Mouse (Mus musculus) spleen, adult 2 months (tissue): ENCODE data around the gene Dnajc8. TPM values are rescaled to one million over a fixed set of nuclear protein-coding genes. Genes with fewer than 3 reads are reported as not detected.

Source experiments
- DNase-seq, 2 experiments: peaks; one replicate each; pipeline versions ENCODE4 v3.0.0 to v3.0.0-alpha.2; 2012 to 2021; ENCODE audit warnings: low spot score in 2 of 2, low read depth in 1 of 2
- H3K27ac ChIP-seq: fragments of 200-500 bp; 2 replicates; pipeline ENCODE4 v1.5.1; 2012; ENCODE audit warnings: low read length, inconsistent platforms; ENCODE audit not compliant: insufficient read depth
- H3K27me3 ChIP-seq: fragments of 200-500 bp; 2 replicates; pipeline ENCODE4 v1.6.1; 2012; ENCODE audit warnings: mild to moderate bottlenecking, moderate library complexity, low read length, inconsistent platforms; ENCODE audit not compliant: control insufficient read depth, insufficient read depth
- H3K36me3 ChIP-seq: fragments of 200-500 bp; 2 replicates; pipeline ENCODE4 v1.6.1; 2012; ENCODE audit warnings: mild to moderate bottlenecking, low read length, inconsistent platforms; ENCODE audit not compliant: control insufficient read depth, insufficient read depth
- H3K4me1 ChIP-seq: fragments of 200-500 bp; 2 replicates; pipeline ENCODE4 v1.6.1; 2011; ENCODE audit warnings: inconsistent platforms; ENCODE audit not compliant: control insufficient read depth, insufficient read depth, insufficient read length
- H3K4me3 ChIP-seq: fragments of 200-500 bp; 2 replicates; pipeline ENCODE4 v1.5.1; 2011; ENCODE audit warnings: mild to moderate bottlenecking, inconsistent platforms; ENCODE audit not compliant: insufficient read depth, insufficient read length; ENCODE audit errors: extremely low read depth
- CTCF ChIP-seq: fragments of 200-500 bp; IDR thresholded peaks from 2 replicates; pipeline ENCODE4 v1.5.1; 2011; ENCODE audit warnings: mild to moderate bottlenecking, inconsistent platforms; ENCODE audit not compliant: insufficient read depth, insufficient read length, insufficient replicate concordance; ENCODE audit errors: extremely low read depth
- POLR2A ChIP-seq: fragments of 200-500 bp; IDR thresholded peaks from 2 replicates; pipeline ENCODE4 v1.6.1; 2011; ENCODE audit warnings: low read depth, low read length, inconsistent platforms
- WGBS: fragments of 180-500 bp; shearing (Covaris S2); methylation state at CpG from one replicate; pipeline ENCODE4 v1.1.7; 2018; 5-methylcytosine and 5-hydroxymethylcytosine counted together
- polyA plus RNA-seq: library from polyadenylated mRNA; depleted of rRNA; stranded (reverse); fragments of >200 nt; gene quantifications from 2 replicates; pipeline ENCODE4 v1.2.3, GENCODE M21; 2012

Dnajc8 gene
- polyA plus RNA-seq, 1 experiment = 18.2 TPM

DNA sequence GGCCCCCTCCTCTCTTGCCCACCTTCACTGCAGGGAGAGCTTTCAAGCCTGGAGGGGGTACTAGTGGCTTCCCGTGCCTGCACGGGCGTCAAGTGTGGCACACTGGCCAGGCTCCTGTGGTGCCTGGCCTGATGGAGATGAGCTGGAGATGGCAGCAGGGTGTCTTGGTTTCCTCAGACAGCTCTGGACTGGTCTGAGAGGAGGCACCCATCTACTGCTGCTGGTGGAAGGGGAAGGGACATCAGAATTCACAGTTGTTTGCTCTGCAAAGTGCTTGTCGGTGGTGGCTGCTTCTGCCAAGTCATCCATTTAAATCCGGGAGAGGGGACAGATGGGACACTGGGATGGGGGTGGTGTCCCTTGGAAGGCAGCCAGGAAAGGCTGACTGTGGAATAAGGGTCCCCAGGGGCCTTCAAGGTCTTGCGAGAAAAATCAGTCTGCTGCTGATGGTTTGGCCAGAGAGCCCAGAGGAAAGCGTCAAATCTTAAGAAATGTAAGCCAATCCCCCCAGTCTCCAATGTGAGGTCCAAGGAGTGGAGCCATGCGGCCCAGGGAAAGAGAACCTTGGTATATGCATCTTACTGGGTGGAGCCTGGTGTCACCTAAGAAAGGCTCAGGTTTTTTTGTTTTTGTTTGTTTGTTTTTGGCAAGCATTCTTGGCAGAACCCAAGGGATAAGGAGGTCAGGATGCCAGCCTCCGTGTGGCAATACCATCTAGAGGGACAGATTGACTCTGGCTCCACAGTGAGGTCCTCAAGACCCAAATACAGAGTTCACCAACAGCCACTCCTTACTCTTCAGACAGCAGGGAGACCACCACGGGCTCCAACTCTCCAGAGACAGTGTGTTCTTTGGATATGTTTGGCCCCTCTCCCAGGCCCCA is 42.9 kb upstream of the Dnajc8 start:
- H3K27me3 ChIP-seq = no peaks in the 10 kb centered on the region
- peaks cover 12% of the 10 kb centered on the region for H3K36me3 ChIP-seq
- DNase-seq = no peak
- 81% methylated on average over 10 of the region's 10 CpGs for WGBS
- H3K4me1 ChIP-seq = no peaks in the 10 kb centered on the region; the same call in 1 of the 2 replicates
- no peak overlapping the region for H3K4me3 ChIP-seq
- H3K27ac ChIP-seq = no peak overlapping the region; the same call in 1 of the 2 replicates
- TF ChIP-seq POLR2A (no peak), CTCF (no peak)

DNA sequence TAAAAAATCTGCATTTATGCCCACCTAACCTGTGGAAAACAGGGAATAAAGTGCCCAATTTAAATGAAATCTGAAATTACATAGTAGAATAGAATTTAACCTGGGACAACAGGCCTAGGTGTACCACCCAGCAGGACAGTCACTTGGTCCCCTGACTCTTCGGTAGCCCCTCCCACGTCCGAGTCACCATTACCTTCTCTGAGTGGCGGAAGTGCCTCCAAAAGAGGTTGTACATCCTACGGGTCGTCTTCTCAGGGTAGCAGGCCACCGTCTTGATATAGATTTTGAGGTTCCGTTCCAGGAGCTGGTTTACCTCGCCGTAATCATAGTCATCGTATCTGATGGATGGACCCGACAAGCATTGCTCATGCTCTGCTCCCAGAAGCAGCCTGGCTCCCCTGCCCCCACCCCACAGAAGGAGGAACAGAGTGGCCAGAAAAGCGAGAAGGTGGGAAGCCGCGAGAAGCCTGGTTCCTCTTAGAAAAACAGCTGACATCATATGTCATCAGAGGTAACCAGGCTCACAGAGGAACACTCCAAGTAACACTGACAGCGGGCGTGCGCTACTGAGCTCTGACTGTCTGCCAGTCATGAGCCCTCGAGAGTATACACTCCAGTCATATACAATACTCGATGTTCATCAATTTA is 41.0 kb upstream of the Dnajc8 start:
- no peaks in the 10 kb centered on the region for H3K27me3 ChIP-seq
- H3K4me3 ChIP-seq = peak overlapping the region; percentile 10; the same call in 1 of the 2 replicates
- H3K4me1 ChIP-seq = no peaks in the 10 kb centered on the region; the same call in 1 of the 2 replicates
- H3K27ac ChIP-seq = no peak overlapping the region; the same call in 1 of the 2 replicates
- DNase-seq = peak; percentile 34 to 45
- 24% methylated on average over 20 of the region's 20 CpGs for WGBS
- H3K36me3 ChIP-seq = peaks cover 24% of the 10 kb centered on the region
- TF ChIP-seq CTCF (no peak), POLR2A (no peak)

DNA sequence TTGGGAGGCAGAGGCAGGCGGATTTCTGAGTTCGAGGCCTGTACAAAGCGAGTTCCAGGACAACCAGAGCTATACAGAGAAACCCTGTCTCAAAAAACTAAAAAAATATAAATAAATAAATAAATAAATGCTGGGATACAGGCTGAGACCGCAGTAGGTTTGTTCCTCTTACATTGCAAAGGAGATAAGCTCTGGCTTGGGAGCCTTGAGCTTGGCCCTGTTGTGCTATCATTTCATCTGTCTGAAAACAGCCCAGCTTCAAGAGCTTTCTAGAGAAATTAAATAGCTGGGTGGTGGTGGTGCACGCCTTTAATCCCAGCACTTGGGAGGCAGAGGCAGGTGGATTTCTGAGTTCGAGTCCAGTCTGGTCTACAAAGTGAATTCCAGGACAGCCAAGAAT is 33.7 kb upstream of the Dnajc8 start:
- Histone ChIP-seq H3K4me1 (peaks cover 3% of the 10 kb centered on the region; the same call in 1 of the 2 replicates), H3K4me3 (no peak overlapping the region), H3K27me3 (no peaks in the 10 kb centered on the region), H3K27ac (no peak overlapping the region), H3K36me3 (peaks cover 21% of the 10 kb centered on the region)
- no peak for DNase-seq
- WGBS = 85% methylated on average over 6 of the region's 6 CpGs
- TF ChIP-seq POLR2A (no peak), CTCF (no peak)

DNA sequence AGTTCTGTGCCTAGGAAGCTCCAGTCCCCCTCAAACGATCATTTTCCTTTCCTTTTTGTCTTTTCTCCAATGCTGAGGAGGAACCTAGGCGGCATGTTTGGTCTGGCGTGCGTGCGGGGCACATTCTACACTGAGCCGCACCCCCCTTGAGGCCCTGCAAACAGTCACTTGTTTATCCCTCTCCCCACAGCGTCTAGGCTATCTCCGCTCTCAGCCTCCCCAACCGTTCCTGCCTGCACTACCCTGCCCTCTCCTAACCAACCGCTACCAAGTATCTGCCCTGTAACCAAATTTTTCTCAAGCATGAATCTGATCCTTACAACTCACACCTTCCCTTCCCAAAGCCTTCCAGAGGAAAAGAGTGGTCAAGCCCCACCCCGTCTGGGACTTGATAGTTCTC is 32.0 kb upstream of the Dnajc8 start:
- 84% methylated on average over 11 of the region's 11 CpGs for WGBS
- DNase-seq = no peak
- TF ChIP-seq CTCF (no peak), POLR2A (no peak)
- Histone ChIP-seq H3K27ac (no peak overlapping the region), H3K36me3 (peaks cover 8% of the 10 kb centered on the region), H3K4me1 (peaks cover 3% of the 10 kb centered on the region; the same call in 1 of the 2 replicates), H3K4me3 (no peak overlapping the region), H3K27me3 (no peaks in the 10 kb centered on the region)

DNA sequence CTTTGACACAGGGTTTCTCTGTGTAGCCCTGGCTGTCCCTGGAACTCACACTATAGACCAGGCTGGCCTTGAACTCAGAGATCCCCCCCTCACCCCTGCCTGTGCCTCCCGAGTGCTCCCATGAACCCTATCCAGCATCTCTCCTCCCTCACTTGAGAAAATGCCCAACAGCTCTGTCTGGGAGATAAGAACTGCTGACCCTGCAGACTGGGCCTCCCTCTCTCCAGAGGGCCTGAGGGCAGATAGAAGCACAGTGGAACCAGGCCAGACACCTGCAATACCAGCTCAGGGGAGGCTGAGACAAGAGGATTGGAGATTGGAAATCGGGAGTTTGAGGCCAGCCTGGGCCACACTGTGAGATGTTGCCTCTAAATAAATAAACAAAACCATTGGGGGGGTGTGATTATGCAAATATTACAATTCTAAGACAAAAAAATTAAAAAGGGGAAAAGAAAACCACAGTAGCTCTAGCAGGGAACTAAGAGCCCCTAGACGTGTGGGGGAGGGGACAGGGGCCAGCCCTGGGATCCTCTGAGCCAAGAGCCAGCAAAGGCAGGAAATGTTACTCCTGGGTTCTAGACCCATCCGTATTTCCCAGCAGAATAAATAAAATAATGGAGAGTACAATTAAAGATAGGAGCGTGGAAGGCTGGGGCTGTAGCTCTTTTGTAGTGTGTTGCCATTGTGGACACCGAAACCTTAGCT is 30.2 kb upstream of the Dnajc8 start:
- peak overlapping the region; percentile 3; the same call in 1 of the 2 replicates for H3K27ac ChIP-seq
- no peaks in the 10 kb centered on the region for H3K36me3 ChIP-seq
- WGBS = 60% methylated on average over 6 of the region's 6 CpGs
- H3K27me3 ChIP-seq = no peaks in the 10 kb centered on the region
- H3K4me1 ChIP-seq = peaks cover 3% of the 10 kb centered on the region; the same call in 1 of the 2 replicates
- no peak overlapping the region for H3K4me3 ChIP-seq
- no peak for DNase-seq
- TF ChIP-seq CTCF = no peak
- no peak for TF ChIP-seq POLR2A

DNA sequence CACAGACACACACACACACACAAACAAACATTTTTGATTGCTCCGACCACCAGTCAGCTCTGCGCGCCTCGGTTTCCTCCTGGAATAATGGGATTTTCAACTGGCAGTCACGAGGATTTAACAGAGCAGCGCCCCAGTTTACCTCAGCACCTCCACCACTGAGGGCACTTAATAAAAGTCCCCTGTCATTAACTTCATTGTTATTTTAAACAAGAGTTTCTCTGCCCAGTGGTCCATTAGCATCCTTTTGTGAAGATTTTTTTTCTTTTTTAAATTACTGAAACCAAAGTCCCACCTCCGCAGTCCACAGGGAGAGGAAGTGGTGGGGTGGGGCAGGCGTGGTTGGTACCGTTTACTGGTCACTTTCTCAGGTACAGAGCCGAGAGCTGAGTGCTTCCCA is 29.6 kb upstream of the Dnajc8 start:
- 62% methylated on average over 10 of the region's 10 CpGs for WGBS

More for the DNA sequence above, 29.6 kb upstream of the Dnajc8 start:
- no peak overlapping the region for H3K4me3 ChIP-seq
- H3K36me3 ChIP-seq = no peaks in the 10 kb centered on the region
- no peaks in the 10 kb centered on the region for H3K27me3 ChIP-seq
- no peak overlapping the region for H3K27ac ChIP-seq
- no peak for DNase-seq
- TF ChIP-seq POLR2A (no peak), CTCF (no peak)
- H3K4me1 ChIP-seq = peaks cover 3% of the 10 kb centered on the region; the same call in 1 of the 2 replicates
